Mouse (Mus musculus): ENCODE measurements around the gene Zmiz1.

DNA sequence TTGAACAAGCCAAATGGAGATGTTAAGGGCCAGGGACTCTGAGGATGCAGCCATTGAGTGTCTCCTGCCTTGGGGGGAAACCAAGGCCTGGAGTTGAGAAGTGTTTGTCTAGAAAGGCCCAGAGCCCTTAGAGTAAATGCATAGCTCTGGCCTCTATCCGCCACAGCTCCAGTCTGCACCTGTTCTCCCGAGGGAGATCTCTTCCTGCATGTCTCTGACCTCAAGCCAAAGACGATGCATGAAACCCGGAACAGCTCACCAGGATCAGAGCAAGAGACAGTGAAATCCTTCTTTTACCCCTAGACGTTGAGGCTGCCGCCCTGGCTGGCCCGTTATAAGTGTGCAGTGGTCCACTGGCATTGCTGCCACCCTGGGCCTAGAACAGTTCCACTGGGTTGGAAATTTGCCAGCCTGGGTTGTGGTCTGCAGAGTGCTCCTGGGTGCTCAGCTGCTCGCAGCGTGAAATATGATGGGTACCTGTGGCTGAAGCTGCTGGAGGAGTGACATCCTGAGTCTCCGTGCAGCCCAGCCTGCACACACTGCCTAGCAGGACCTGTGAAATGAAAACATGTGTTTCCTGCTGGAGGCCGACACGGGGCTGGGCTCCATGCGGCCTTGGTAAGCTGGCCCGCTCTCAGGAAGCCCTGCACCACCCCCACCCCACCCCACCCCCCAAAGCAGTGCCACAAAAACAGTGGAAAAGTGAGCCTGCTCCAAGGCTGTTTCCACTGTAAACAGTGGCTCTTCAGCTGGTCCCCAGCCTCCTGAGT is 88.1 kb downstream of the Zmiz1 start:
- TF ChIP-seq CTCF (IDR thresholded peaks at IDR 0.05) (no peak), EP300 (IDR thresholded peaks at IDR 0.05) (no peak)
